Mouse (Mus musculus) lung, adult 2 months (tissue): ENCODE data around the gene Pnpla1.

Experiments
- CTCF ChIP-seq: fragments of 200-500 bp; IDR thresholded peaks from 2 replicates; pipeline ENCODE4 v1.5.1; 2011; ENCODE audit warnings: mild to moderate bottlenecking, low read length, control low read depth; ENCODE audit not compliant: insufficient read depth
- POLR2A ChIP-seq: fragments of 200-500 bp; IDR thresholded peaks from 2 replicates; pipeline ENCODE4 v1.6.1; 2011; ENCODE audit warnings: low read depth, mild to moderate bottlenecking, control low read depth, low read length, borderline replicate concordance; ENCODE audit errors: extremely low read depth

DNA sequence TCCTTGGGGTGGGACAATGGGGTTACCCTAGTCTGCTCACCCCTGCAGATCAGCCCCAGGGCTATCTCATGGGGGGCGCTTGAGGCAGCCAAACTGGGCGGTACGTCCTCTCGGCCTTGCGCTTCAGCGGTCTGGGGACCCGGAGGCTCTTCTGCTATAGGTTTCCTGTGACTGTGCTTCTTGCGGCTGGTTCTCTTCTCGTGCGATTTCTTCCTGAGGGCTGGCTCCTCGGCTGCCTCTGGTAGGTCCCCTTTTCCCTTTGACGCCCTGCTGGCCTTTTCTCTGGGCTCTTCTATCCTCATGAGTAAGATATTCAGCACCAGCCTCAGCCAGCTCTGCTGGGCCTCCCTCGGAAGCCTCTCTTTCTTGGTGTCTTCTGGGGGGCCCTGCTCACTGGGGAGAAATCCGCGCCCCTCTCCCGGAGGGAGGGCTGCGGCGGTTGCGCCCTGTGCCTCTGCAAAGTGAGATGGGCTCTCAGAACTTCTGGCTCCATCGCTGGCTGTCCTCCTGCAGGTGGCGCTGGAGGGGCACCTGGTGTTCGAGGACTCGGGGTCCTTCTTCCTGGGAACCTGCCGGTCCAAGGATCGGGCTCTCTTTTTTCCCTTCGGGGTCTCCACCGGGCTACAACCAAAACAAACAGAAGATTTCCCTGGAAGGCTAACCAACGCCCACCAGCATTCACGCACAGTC lies 51.2 kb downstream of the Pnpla1 start:
- no peak for TF ChIP-seq POLR2A
- peak; percentile 43 for TF ChIP-seq CTCF
